Mouse (Mus musculus): ENCODE data around the gene Prdm13. TPM values are rescaled to one million over a fixed set of nuclear protein-coding genes. Genes with fewer than 3 reads are reported as not detected.

Gene Prdm13
- polyA plus RNA-seq, 1 experiment from 2014 or later: 0.44 TPM

GRCm38 (mm10) chr4:21689492-21689941 lies 3.8 kb upstream of the Prdm13 start:
- Histone ChIP-seq H3K9me3 (replicated peaks; ENCODE audit: control insufficient read depth, low read length) (no peaks in the 10 kb centered on the region), H3K4me1 (ENCODE audit: control insufficient read depth, insufficient read depth, low read length) (peaks cover 8% of the 10 kb centered on the region; the same call in 1 of the 2 replicates), H3K9ac (ENCODE audit: low read length) (no peak overlapping the region), H3K27me3 (replicated peaks; ENCODE audit: control insufficient read depth, insufficient read depth, low read length) (peaks cover 67% of the 10 kb centered on the region), H3K4me2 (ENCODE audit: low read length) (peak overlapping the region; percentile 93), H3K4me3 (ENCODE audit: low read depth, low read length) (peak overlapping the region; percentile 41), H3K36me3 (ENCODE audit: control insufficient read depth, insufficient read depth, low read length) (no peaks in the 10 kb centered on the region), H3K27ac (ENCODE audit: low read depth, low read length) (no peak overlapping the region)
- DNase-seq (ENCODE audit: low spot score) (peak; percentile 90), ATAC-seq (peak; percentile 70)
- under 1% methylated on average over 18 of the region's 18 CpGs for WGBS

- peak; percentile 64 for DNase-seq (ENCODE audit: low spot score)
- ATAC-seq: peak; percentile 52
- under 1% methylated on average over 50 of the region's 64 CpGs for WGBS
Observed at GRCm38 (mm10) chr4:21688703-21689200, 3.0 kb upstream of the Prdm13 start.

GRCm38 (mm10) chr4:21687783-21688702 lies 2.3 kb upstream of the Prdm13 start:
- WGBS: 1% methylated on average over 44 of the region's 51 CpGs
- Histone ChIP-seq H3K4me2 (ENCODE audit: low read length) (peak overlapping the region; percentile 93), H3K9ac (ENCODE audit: low read length) (peak overlapping the region; percentile 58), H3K36me3 (ENCODE audit: control insufficient read depth, insufficient read depth, low read length) (no peaks in the 10 kb centered on the region), H3K27ac (ENCODE audit: low read depth, low read length) (peak overlapping the region; percentile 77), H3K4me1 (ENCODE audit: control insufficient read depth, insufficient read depth, low read length) (peaks cover 8% of the 10 kb centered on the region; the same call in 1 of the 2 replicates), H3K4me3 (ENCODE audit: low read depth, low read length) (peak overlapping the region; percentile 41), H3K9me3 (replicated peaks; ENCODE audit: control insufficient read depth, low read length) (no peaks in the 10 kb centered on the region), H3K27me3 (replicated peaks; ENCODE audit: control insufficient read depth, insufficient read depth, low read length) (peaks cover 78% of the 10 kb centered on the region)
- ATAC-seq (peak; percentile 84), DNase-seq (ENCODE audit: low spot score) (peak; percentile 88)

More at GRCm38 (mm10) chr4:21688703-21689200, 3.0 kb upstream of the Prdm13 start:
- Histone ChIP-seq H3K27me3 (replicated peaks; ENCODE audit: control insufficient read depth, insufficient read depth, low read length) (peaks cover 74% of the 10 kb centered on the region), H3K4me1 (ENCODE audit: control insufficient read depth, insufficient read depth, low read length) (peaks cover 8% of the 10 kb centered on the region; the same call in 1 of the 2 replicates), H3K4me3 (ENCODE audit: low read depth, low read length) (peak overlapping the region; percentile 41), H3K9ac (ENCODE audit: low read length) (peak overlapping the region; percentile 58), H3K36me3 (ENCODE audit: control insufficient read depth, insufficient read depth, low read length) (no peaks in the 10 kb centered on the region), H3K4me2 (ENCODE audit: low read length) (peak overlapping the region; percentile 93), H3K27ac (ENCODE audit: low read depth, low read length) (peak overlapping the region; percentile 77), H3K9me3 (replicated peaks; ENCODE audit: control insufficient read depth, low read length) (no peaks in the 10 kb centered on the region)

GRCm38 (mm10) chr4:21686934-21687333 lies 1.2 kb upstream of the Prdm13 start:
- Histone ChIP-seq H3K4me2 (ENCODE audit: low read length) (no peak overlapping the region), H3K4me3 (ENCODE audit: low read depth, low read length) (no peak overlapping the region), H3K9ac (ENCODE audit: low read length) (no peak overlapping the region), H3K36me3 (ENCODE audit: control insufficient read depth, insufficient read depth, low read length) (no peaks in the 10 kb centered on the region), H3K4me1 (ENCODE audit: control insufficient read depth, insufficient read depth, low read length) (peaks cover 8% of the 10 kb centered on the region; the same call in 1 of the 2 replicates), H3K27me3 (replicated peaks; ENCODE audit: control insufficient read depth, insufficient read depth, low read length) (peaks cover 78% of the 10 kb centered on the region), H3K27ac (ENCODE audit: low read depth, low read length) (no peak overlapping the region), H3K9me3 (replicated peaks; ENCODE audit: control insufficient read depth, low read length) (no peaks in the 10 kb centered on the region)
- under 1% methylated on average over 5 of the region's 5 CpGs for WGBS
- DNase-seq (ENCODE audit: low spot score) (no peak), ATAC-seq (no peak)

- H3K4me1 ChIP-seq (ENCODE audit: control insufficient read depth, insufficient read depth, low read length): peaks cover 8% of the 10 kb centered on the region; the same call in 1 of the 2 replicates
- H3K4me3 ChIP-seq (ENCODE audit: low read depth, low read length): no peak overlapping the region
- peaks cover 79% of the 10 kb centered on the region for H3K27me3 ChIP-seq (replicated peaks; ENCODE audit: control insufficient read depth, insufficient read depth, low read length)
- 2% methylated on average over 11 of the region's 11 CpGs for WGBS
- DNase-seq (ENCODE audit: low spot score) (no peak), ATAC-seq (no peak)
- no peak overlapping the region for H3K4me2 ChIP-seq (ENCODE audit: low read length)
- H3K36me3 ChIP-seq (ENCODE audit: control insufficient read depth, insufficient read depth, low read length): no peaks in the 10 kb centered on the region
- H3K9me3 ChIP-seq (replicated peaks; ENCODE audit: control insufficient read depth, low read length): no peaks in the 10 kb centered on the region
- H3K9ac ChIP-seq (ENCODE audit: low read length): no peak overlapping the region
- H3K27ac ChIP-seq (ENCODE audit: low read depth, low read length): no peak overlapping the region
Observed at GRCm38 (mm10) chr4:21686416-21686815, 653 bp upstream of the Prdm13 start.

- Histone ChIP-seq H3K36me3 (ENCODE audit: control insufficient read depth, insufficient read depth, low read length) (no peaks in the 10 kb centered on the region), H3K27ac (ENCODE audit: low read depth, low read length) (no peak overlapping the region), H3K9me3 (replicated peaks; ENCODE audit: control insufficient read depth, low read length) (no peaks in the 10 kb centered on the region), H3K4me2 (ENCODE audit: low read length) (no peak overlapping the region), H3K4me3 (ENCODE audit: low read depth, low read length) (no peak overlapping the region), H3K27me3 (replicated peaks; ENCODE audit: control insufficient read depth, insufficient read depth, low read length) (peaks cover 82% of the 10 kb centered on the region), H3K4me1 (ENCODE audit: control insufficient read depth, insufficient read depth, low read length) (0 out of 2 replicates have a peak, but pooled peaks cover 3% of the 10 kb centered on the region), H3K9ac (ENCODE audit: low read length) (no peak overlapping the region)
- ATAC-seq (no peak), DNase-seq (ENCODE audit: low spot score) (peak; percentile 49)
- under 1% methylated on average over 14 of the region's 14 CpGs for WGBS
Observed at GRCm38 (mm10) chr4:21684341-21684970, 1.3 kb downstream of the Prdm13 start.

- H3K9ac ChIP-seq (ENCODE audit: low read length): no peak overlapping the region
- no peaks in the 10 kb centered on the region for H3K9me3 ChIP-seq (replicated peaks; ENCODE audit: control insufficient read depth, low read length)
- peaks cover 4% of the 10 kb centered on the region; the same call in 1 of the 2 replicates for H3K4me1 ChIP-seq (ENCODE audit: control insufficient read depth, insufficient read depth, low read length)
- no peak overlapping the region for H3K4me3 ChIP-seq (ENCODE audit: low read depth, low read length)
- DNase-seq (ENCODE audit: low spot score) (no peak), ATAC-seq (no peak)
- H3K27ac ChIP-seq (ENCODE audit: low read depth, low read length): no peak overlapping the region
- H3K27me3 ChIP-seq (replicated peaks; ENCODE audit: control insufficient read depth, insufficient read depth, low read length): peaks cover 98% of the 10 kb centered on the region
- H3K36me3 ChIP-seq (ENCODE audit: control insufficient read depth, insufficient read depth, low read length): no peaks in the 10 kb centered on the region
- H3K4me2 ChIP-seq (ENCODE audit: low read length): no peak overlapping the region
- 11% methylated on average over 10 of the region's 10 CpGs for WGBS
Observed at GRCm38 (mm10) chr4:21682421-21683150, 3.2 kb downstream of the Prdm13 start.

- ATAC-seq (no peak), DNase-seq (ENCODE audit: low spot score) (no peak)
- Histone ChIP-seq H3K27ac (ENCODE audit: low read depth, low read length) (no peak overlapping the region), H3K27me3 (replicated peaks; ENCODE audit: control insufficient read depth, insufficient read depth, low read length) (peaks cover 97% of the 10 kb centered on the region), H3K36me3 (ENCODE audit: control insufficient read depth, insufficient read depth, low read length) (no peaks in the 10 kb centered on the region), H3K9me3 (replicated peaks; ENCODE audit: control insufficient read depth, low read length) (no peaks in the 10 kb centered on the region), H3K4me2 (ENCODE audit: low read length) (no peak overlapping the region), H3K9ac (ENCODE audit: low read length) (no peak overlapping the region), H3K4me3 (ENCODE audit: low read depth, low read length) (no peak overlapping the region), H3K4me1 (ENCODE audit: control insufficient read depth, insufficient read depth, low read length) (peaks cover 4% of the 10 kb centered on the region; the same call in 1 of the 2 replicates)
- WGBS: 3% methylated on average over 10 of the region's 10 CpGs
Observed at GRCm38 (mm10) chr4:21680971-21681370, 4.8 kb downstream of the Prdm13 start.

Data from forebrain, embryonic 14.5 days (tissue).